Mouse (Mus musculus): ENCODE data around the gene Rtl10.

Gene Rtl10

GRCm38 (mm10) chr16:18498558-18498990, at the start of gene Rtl10, which contains the start of gene Gnb1l:
TSS of gene Rtl10 (plus strand) at chr16:18498901.
TSS of gene Gnb1l (plus strand) at chr16:18498713.
- DNase-seq (ENCODE audit: low read depth, low spot score): peak; percentile 95
- no peaks in the 10 kb centered on the region for H3K36me3 ChIP-seq (ENCODE audit: control insufficient read depth, insufficient read depth, low read length, poor library complexity, severe bottlenecking)
- H3K27me3 ChIP-seq (ENCODE audit: control insufficient read depth, insufficient read depth, low read length, poor library complexity, severe bottlenecking): no peaks in the 10 kb centered on the region

GRCm38 (mm10) chr16:18449005-18449404, 49.7 kb upstream of the Rtl10 start:
- no peak for DNase-seq (ENCODE audit: low read depth, low spot score)
- H3K27me3 ChIP-seq (ENCODE audit: control insufficient read depth, insufficient read depth, low read length, poor library complexity, severe bottlenecking): no peaks in the 10 kb centered on the region
- H3K36me3 ChIP-seq (ENCODE audit: control insufficient read depth, insufficient read depth, low read length, poor library complexity, severe bottlenecking): no peaks in the 10 kb centered on the region; the same call in 1 of the 2 replicates

DNA sequence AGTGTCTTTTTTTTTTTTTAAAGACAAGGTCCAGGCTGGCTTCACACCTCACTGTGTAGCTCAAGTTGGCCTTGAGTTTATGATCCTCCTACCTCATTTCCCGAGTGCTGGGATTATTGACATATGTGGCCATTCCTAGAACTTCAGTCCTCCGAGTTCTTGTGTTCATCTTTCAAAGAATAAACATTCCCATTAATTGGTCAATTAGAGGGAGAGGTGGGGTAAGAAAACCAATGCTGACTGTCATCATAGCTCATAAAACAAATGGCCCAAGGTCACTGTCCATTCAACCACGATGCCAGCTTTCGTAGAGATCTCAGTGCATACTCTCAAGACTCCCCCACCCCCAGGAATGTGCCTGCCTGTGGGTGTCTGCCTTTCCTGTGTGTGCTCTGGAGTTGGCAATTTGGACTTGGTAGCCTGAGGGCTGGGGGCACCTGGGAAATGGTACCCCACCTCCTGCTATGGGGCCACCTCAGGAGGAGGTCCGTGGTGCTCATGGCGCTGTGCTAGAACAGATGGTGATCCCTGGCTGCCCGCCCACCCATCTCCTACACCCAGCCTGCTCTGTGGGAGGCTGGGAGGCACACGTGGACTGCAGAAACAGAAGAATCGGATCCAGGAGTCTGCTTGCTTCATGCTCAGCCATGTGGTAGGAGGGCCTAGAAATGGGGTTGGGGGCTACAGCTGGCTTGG, 47.1 kb upstream of the Rtl10 start:
- DNase-seq (ENCODE audit: low read depth, low spot score): no peak
- no peaks in the 10 kb centered on the region; the same call in 1 of the 2 replicates for H3K36me3 ChIP-seq (ENCODE audit: control insufficient read depth, insufficient read depth, low read length, poor library complexity, severe bottlenecking)

GRCm38 (mm10) chr16:18452361-18452862, 46.3 kb upstream of the Rtl10 start:
- Histone ChIP-seq H3K36me3 (ENCODE audit: control insufficient read depth, insufficient read depth, low read length, poor library complexity, severe bottlenecking) (no peaks in the 10 kb centered on the region; the same call in 1 of the 2 replicates), H3K27me3 (ENCODE audit: control insufficient read depth, insufficient read depth, low read length, poor library complexity, severe bottlenecking) (no peaks in the 10 kb centered on the region)
- DNase-seq (ENCODE audit: low read depth, low spot score): no peak

More for the DNA sequence above, 47.1 kb upstream of the Rtl10 start:
- H3K27me3 ChIP-seq (ENCODE audit: control insufficient read depth, insufficient read depth, low read length, poor library complexity, severe bottlenecking): no peaks in the 10 kb centered on the region

GRCm38 (mm10) chr16:18453846-18454245, 44.9 kb upstream of the Rtl10 start:
- H3K36me3 ChIP-seq (ENCODE audit: control insufficient read depth, insufficient read depth, low read length, poor library complexity, severe bottlenecking): peaks cover 2% of the 10 kb centered on the region; the same call in 1 of the 2 replicates
- no peak for DNase-seq (ENCODE audit: low read depth, low spot score)

DNA sequence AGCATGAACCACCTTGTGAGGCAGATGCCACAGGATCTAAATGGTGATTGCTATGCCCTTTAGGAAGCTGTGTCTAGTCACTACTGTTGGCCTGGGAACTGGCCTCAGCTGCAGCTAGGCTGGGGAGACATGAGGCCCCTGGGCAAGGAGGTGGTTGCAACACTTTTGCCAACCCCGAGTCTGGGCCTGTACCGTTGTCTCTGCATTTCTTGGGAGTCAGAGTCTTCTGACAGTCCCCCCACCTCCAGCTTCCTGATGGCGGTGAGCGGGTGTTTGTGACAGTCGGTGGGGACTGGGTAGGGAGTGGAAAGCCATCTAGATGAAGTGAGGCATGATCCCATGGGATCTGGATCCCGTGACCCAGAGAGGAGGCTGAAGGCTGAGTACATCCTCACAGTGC, 43.3 kb upstream of the Rtl10 start:
- no peak for DNase-seq (ENCODE audit: low read depth, low spot score)
- Histone ChIP-seq H3K27me3 (ENCODE audit: control insufficient read depth, insufficient read depth, low read length, poor library complexity, severe bottlenecking) (no peaks in the 10 kb centered on the region), H3K36me3 (ENCODE audit: control insufficient read depth, insufficient read depth, low read length, poor library complexity, severe bottlenecking) (peaks cover 2% of the 10 kb centered on the region; the same call in 1 of the 2 replicates)

More at GRCm38 (mm10) chr16:18453846-18454245, 44.9 kb upstream of the Rtl10 start:
- no peaks in the 10 kb centered on the region for H3K27me3 ChIP-seq (ENCODE audit: control insufficient read depth, insufficient read depth, low read length, poor library complexity, severe bottlenecking)

GRCm38 (mm10) chr16:18458661-18459060, 40.0 kb upstream of the Rtl10 start:
- peaks cover 2% of the 10 kb centered on the region; the same call in 1 of the 2 replicates for H3K36me3 ChIP-seq (ENCODE audit: control insufficient read depth, insufficient read depth, low read length, poor library complexity, severe bottlenecking)
- H3K27me3 ChIP-seq (ENCODE audit: control insufficient read depth, insufficient read depth, low read length, poor library complexity, severe bottlenecking): no peaks in the 10 kb centered on the region
- no peak for DNase-seq (ENCODE audit: low read depth, low spot score)

DNA sequence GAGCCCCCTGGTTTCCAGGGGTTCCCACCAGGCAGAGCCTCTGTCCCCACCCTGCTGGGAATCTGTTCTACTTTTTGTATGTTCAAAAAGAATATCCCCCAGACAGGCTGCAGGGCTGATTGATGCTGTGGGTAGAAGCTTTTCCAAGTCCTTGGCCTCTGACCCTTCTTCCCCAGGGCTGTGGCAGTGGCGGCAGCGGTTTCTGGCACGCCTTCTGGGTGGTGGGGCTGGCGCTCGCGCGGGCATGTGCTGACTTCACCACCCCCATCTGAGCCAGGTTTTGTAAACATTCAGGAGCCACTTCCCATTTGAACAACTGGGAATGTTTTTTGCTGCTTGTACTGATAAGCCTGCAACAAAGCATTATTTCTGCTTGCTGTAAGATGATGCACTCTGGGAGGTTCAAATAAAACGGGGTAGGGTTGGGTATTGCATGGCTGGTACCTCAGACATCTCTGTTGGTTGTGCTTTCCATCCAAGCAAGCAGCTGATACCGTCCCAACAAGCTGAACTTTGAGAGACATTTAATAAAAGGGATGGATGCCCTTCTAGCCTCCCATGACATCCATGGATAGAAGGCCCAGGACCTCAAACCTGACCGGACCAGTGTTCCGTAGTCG, 39.3 kb upstream of the Rtl10 start:
- H3K36me3 ChIP-seq (ENCODE audit: control insufficient read depth, insufficient read depth, low read length, poor library complexity, severe bottlenecking): peaks cover 2% of the 10 kb centered on the region; the same call in 1 of the 2 replicates
- no peak for DNase-seq (ENCODE audit: low read depth, low spot score)
- no peaks in the 10 kb centered on the region for H3K27me3 ChIP-seq (ENCODE audit: control insufficient read depth, insufficient read depth, low read length, poor library complexity, severe bottlenecking)

DNA sequence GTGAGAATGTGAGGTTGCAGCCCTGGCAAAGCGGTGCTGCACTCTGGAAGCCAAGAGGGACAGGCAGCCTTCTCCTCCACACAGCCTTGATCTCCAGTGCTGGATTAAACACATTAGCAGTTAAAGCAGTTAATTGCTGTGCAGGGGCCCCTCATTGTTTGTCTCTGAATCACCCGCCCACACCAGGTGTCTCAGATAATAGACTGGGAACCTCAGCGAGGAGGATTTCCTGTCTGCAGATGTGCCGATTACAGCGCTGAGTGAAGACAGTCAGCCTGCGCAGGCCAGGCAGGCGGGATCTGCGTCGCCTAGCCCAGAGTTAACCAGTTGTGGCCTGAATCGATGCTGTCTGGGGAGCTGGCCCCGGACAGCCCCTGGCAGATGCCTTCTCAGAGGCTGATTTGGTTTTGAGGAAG, 38.7 kb upstream of the Rtl10 start:
- peak; percentile 35 for DNase-seq (ENCODE audit: low read depth, low spot score)
- Histone ChIP-seq H3K27me3 (ENCODE audit: control insufficient read depth, insufficient read depth, low read length, poor library complexity, severe bottlenecking) (no peaks in the 10 kb centered on the region), H3K36me3 (ENCODE audit: control insufficient read depth, insufficient read depth, low read length, poor library complexity, severe bottlenecking) (peaks cover 2% of the 10 kb centered on the region; the same call in 1 of the 2 replicates)

GRCm38 (mm10) chr16:18460826-18461225, 37.9 kb upstream of the Rtl10 start:
- Histone ChIP-seq H3K27me3 (ENCODE audit: control insufficient read depth, insufficient read depth, low read length, poor library complexity, severe bottlenecking) (no peaks in the 10 kb centered on the region), H3K36me3 (ENCODE audit: control insufficient read depth, insufficient read depth, low read length, poor library complexity, severe bottlenecking) (peaks cover 2% of the 10 kb centered on the region; the same call in 1 of the 2 replicates)
- DNase-seq (ENCODE audit: low read depth, low spot score): no peak

DNA sequence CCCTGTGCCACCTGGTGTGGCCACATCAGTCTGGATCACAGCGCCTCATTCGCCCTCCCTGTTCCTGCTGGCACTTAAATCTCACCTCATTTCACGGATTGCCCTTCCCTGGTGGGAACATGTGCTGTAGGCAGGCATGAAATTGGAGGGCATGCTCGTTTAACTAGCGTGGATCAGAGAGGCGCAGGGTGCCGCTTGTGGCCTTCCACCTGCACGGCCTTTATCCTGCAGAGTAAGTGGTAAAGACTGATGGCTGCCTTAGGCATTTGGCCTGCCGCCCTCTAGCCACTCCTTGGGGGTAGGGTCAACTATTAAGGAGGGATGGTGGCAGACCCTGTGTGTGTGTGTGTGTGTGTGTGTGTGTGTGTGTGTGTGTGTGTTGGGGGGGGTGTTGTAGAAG, 36.7 kb upstream of the Rtl10 start:
- peaks cover 2% of the 10 kb centered on the region; the same call in 1 of the 2 replicates for H3K36me3 ChIP-seq (ENCODE audit: control insufficient read depth, insufficient read depth, low read length, poor library complexity, severe bottlenecking)
- no peaks in the 10 kb centered on the region for H3K27me3 ChIP-seq (ENCODE audit: control insufficient read depth, insufficient read depth, low read length, poor library complexity, severe bottlenecking)
- DNase-seq (ENCODE audit: low read depth, low spot score): no peak

DNA sequence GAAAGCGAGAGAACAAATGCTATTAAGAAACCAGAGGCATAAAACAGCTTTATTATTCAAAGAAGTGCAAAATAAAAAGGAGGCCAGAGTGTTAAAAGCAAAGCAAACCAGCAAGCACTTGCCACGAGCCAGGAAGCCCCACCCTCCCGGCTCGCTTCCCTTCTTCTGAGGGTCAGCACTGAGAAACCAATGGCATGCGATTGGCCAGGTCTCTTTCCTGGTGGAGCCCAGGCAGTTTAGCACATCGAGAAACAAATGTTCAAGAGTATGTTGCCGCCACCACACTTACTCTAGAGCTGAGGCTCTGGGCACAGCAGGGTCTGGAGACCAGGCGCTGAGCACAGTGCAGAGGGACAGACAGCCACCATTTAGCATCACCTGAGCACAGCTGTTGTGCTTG, 36.1 kb upstream of the Rtl10 start:
- DNase-seq (ENCODE audit: low read depth, low spot score): no peak
- H3K36me3 ChIP-seq (ENCODE audit: control insufficient read depth, insufficient read depth, low read length, poor library complexity, severe bottlenecking): peaks cover under 1% of the 10 kb centered on the region; the same call in 1 of the 2 replicates
- no peaks in the 10 kb centered on the region for H3K27me3 ChIP-seq (ENCODE audit: control insufficient read depth, insufficient read depth, low read length, poor library complexity, severe bottlenecking)

DNA sequence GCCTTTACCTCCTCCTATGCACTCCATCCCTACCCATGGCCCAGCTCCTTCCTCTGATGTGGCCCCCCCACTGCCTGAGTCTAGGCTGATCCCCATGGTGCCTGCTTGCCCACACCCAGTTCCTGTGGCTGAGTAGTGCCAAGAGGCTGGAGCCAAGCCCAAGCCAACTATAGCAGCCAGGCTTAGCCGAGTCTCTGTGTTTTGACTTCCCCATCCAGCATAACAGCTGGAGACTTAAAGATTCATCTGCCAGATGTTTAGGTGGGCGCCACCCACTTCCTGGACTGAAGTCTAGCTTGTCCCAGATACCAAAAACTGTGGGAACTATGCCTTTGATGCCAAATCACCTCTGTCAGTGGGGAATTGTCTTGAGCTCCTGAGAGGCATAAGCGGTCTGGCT, 34.4 kb upstream of the Rtl10 start:
- no peak for DNase-seq (ENCODE audit: low read depth, low spot score)
- no peaks in the 10 kb centered on the region for H3K27me3 ChIP-seq (ENCODE audit: control insufficient read depth, insufficient read depth, low read length, poor library complexity, severe bottlenecking)
- no peaks in the 10 kb centered on the region for H3K36me3 ChIP-seq (ENCODE audit: control insufficient read depth, insufficient read depth, low read length, poor library complexity, severe bottlenecking)

DNA sequence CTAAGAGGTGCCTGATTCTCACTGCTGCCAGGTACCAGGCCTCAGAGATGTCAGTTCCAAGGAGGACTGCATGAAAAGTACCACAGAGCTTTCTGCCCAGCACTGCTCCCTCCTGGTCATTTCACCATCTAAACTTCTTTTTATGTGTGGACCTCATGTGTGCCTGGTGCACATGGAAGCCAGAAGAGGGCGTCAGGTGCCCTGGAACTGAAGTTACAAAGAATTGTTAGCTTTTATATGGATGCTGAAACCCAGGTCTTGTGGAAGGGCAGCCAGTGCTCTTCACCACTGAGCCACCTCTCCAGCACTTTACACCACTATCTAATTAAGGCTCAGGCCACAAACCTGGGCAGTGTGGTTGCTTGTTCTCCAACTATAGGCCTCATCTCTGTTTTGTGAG, 27.9 kb upstream of the Rtl10 start:
- no peak for DNase-seq (ENCODE audit: low read depth, low spot score)
- Histone ChIP-seq H3K27me3 (ENCODE audit: control insufficient read depth, insufficient read depth, low read length, poor library complexity, severe bottlenecking) (no peaks in the 10 kb centered on the region), H3K36me3 (ENCODE audit: control insufficient read depth, insufficient read depth, low read length, poor library complexity, severe bottlenecking) (no peaks in the 10 kb centered on the region; the same call in 1 of the 2 replicates)

GRCm38 (mm10) chr16:18471381-18471955, 27.2 kb upstream of the Rtl10 start:
- no peaks in the 10 kb centered on the region; the same call in 1 of the 2 replicates for H3K36me3 ChIP-seq (ENCODE audit: control insufficient read depth, insufficient read depth, low read length, poor library complexity, severe bottlenecking)
- no peak for DNase-seq (ENCODE audit: low read depth, low spot score)

More at GRCm38 (mm10) chr16:18471381-18471955, 27.2 kb upstream of the Rtl10 start:
- H3K27me3 ChIP-seq (ENCODE audit: control insufficient read depth, insufficient read depth, low read length, poor library complexity, severe bottlenecking): no peaks in the 10 kb centered on the region
